ENCODE assay signal across 22 mouse cellular contexts in genomic region chr5:81046128-81046527, GRCm38 (mm10).
"Had no signal": no experiment of that assay in that cellular context is flagged by ENCODE, and none has a peak within 500 bp of the region (broad histone marks: within the 10 kb centered on the region; RNA-seq: fewer than 3 reads in every experiment).

No protein-coding gene starts in this region.

- ATAC-seq: hindbrain, embryonic 16.5 days; hindbrain, postnatal 0 days; inflammation-experienced regulatory T-cells, adult 6 months; intestine, embryonic 15.5 days; intestine, embryonic 16.5 days; intestine, postnatal 0 days had no signal

- DNase-seq: heart, postnatal 10 days; heart, postnatal 14 days; heart, postnatal 36 days; heart, postnatal 4 days; kidney, adult 11 months; kidney, adult 18-20 months; kidney, adult 2 months; kidney, adult 8-10 months; kidney, adult 9 months; kidney, postnatal 10 days; kidney, postnatal 14 days; kidney, postnatal 25 days; kidney, postnatal 36 days; kidney, postnatal 4 days; layer of hippocampus, adult 9-11 months; layer of hippocampus, postnatal 36 days had no signal
